In genomic region chr1:102628061-102628460, GRCm38 (mm10) we compare ENCODE assay signal across 8 mouse cellular contexts.
DNase-seq lines count a peak whose midpoint lies in the region; ATAC-seq and TF ChIP-seq lines count a peak whose summit lies in the region.

No protein-coding gene starts in this region.

- no peak overlapping the region for H3K9ac ChIP-seq in forebrain, embryonic 11.5 days (ENCODE audit: low read length)
- H3K9ac ChIP-seq in heart, embryonic 14.5 days (ENCODE audit: low read length), result no peak overlapping the region
- H3K9ac ChIP-seq in kidney, postnatal 0 days (ENCODE audit: low read depth, low read length), result no peak overlapping the region

- 76% methylated on average over 7 of the region's 7 CpGs for WGBS in forebrain, embryonic 11.5 days
- 75% methylated on average over 7 of the region's 7 CpGs for WGBS in heart, embryonic 14.5 days
- WGBS in kidney, postnatal 0 days, result 71% methylated on average over 7 of the region's 7 CpGs

- no peak overlapping the region for H3K4me3 ChIP-seq in forebrain, embryonic 11.5 days (ENCODE audit: low read depth, low read length)
- no peak overlapping the region for H3K4me3 ChIP-seq in heart, embryonic 14.5 days (ENCODE audit: control insufficient read depth in 1 of 2, insufficient read depth in 1 of 2, low read depth in 1 of 2, low read length in 2 of 2)
- no peak overlapping the region for H3K4me3 ChIP-seq in kidney, postnatal 0 days (replicated peaks; ENCODE audit: low read depth, low read length)

- ATAC-seq in forebrain, embryonic 11.5 days (replicated peaks; ENCODE audit: low FRiP score), result peak; percentile 100
- ATAC-seq in heart, embryonic 14.5 days (ENCODE audit: insufficient number of reproducible peaks, insufficient read depth, low FRiP score, low read depth), result peak; percentile 100
- ATAC-seq in kidney, postnatal 0 days (replicated peaks; ENCODE audit: low FRiP score, low read depth), result peak; percentile 100
- ATAC-seq in monocyte, adult 5-6 weeks (replicated peaks; ENCODE audit: insufficient number of reproducible peaks, low FRiP score, low TSS enrichment, poor library complexity, severe bottlenecking), result peak; percentile 97

- H3K4me2 ChIP-seq in forebrain, embryonic 11.5 days (ENCODE audit: low read depth, low read length, severe bottlenecking), result no peak overlapping the region
- H3K4me2 ChIP-seq in heart, embryonic 14.5 days (ENCODE audit: low read length), result no peak overlapping the region
- H3K4me2 ChIP-seq in kidney, postnatal 0 days (ENCODE audit: low read length), result no peak overlapping the region

- TF ChIP-seq CTCF in kidney, postnatal 0 days (IDR thresholded peaks at IDR 0.05; ENCODE audit: low read depth), result no peak

- no peaks in the 10 kb centered on the region for H3K4me1 ChIP-seq in forebrain, embryonic 11.5 days (replicated peaks; ENCODE audit: control insufficient read depth, insufficient read depth, low read length)
- no peaks in the 10 kb centered on the region for H3K4me1 ChIP-seq in heart, embryonic 14.5 days (ENCODE audit: control insufficient read depth in 2 of 2, insufficient read depth in 2 of 2, low read length in 2 of 2)
- no peaks in the 10 kb centered on the region for H3K4me1 ChIP-seq in kidney, postnatal 0 days (replicated peaks; ENCODE audit: insufficient read depth, low read length)

- H3K9me3 ChIP-seq in forebrain, embryonic 11.5 days (ENCODE audit: control insufficient read depth, low read length), result no peaks in the 10 kb centered on the region
- H3K9me3 ChIP-seq in heart, embryonic 14.5 days (ENCODE audit: control insufficient read depth, low read length), result no peaks in the 10 kb centered on the region
- H3K9me3 ChIP-seq in kidney, postnatal 0 days (replicated peaks; ENCODE audit: low read length), result no peaks in the 10 kb centered on the region

- DNase-seq in B cell, adult 2 months, result peak; percentile 98 to 99
- DNase-seq in c-Kit-positive CD71-negative TER-119-negative erythroid progenitor cells, embryonic 14.5 days (ENCODE audit: low read depth), result peak; percentile 78
- peak; percentile 87 for DNase-seq in forebrain, embryonic 11.5 days (ENCODE audit: low spot score)
- peak; percentile 94 for DNase-seq in kidney, postnatal 0 days (ENCODE audit: low spot score)
- DNase-seq in liver, result peak; percentile 93
- DNase-seq in splenic B cell, adult 2 months (ENCODE audit: low read depth, low spot score), result peak; percentile 92

- H3K36me3 ChIP-seq in forebrain, embryonic 11.5 days (ENCODE audit: control insufficient read depth, insufficient read depth, low read length), result no peaks in the 10 kb centered on the region
- H3K36me3 ChIP-seq in heart, embryonic 14.5 days (ENCODE audit: control insufficient read depth, insufficient read depth, low read length), result no peaks in the 10 kb centered on the region
- no peaks in the 10 kb centered on the region for H3K36me3 ChIP-seq in kidney, postnatal 0 days (ENCODE audit: insufficient read depth, low read length)
- H3K36me3 ChIP-seq in splenic B cell, adult 2 months (ENCODE audit: control insufficient read depth, insufficient read depth, low read length, poor library complexity, severe bottlenecking), result no peaks in the 10 kb centered on the region

- no peak overlapping the region for H3K27ac ChIP-seq in forebrain, embryonic 11.5 days (ENCODE audit: low read depth, low read length)
- H3K27ac ChIP-seq in heart, embryonic 14.5 days (replicated peaks in 1 of 2; ENCODE audit: control insufficient read depth in 1 of 2, insufficient read depth in 1 of 2, low read depth in 2 of 2, low read length in 2 of 2), result no peak overlapping the region
- H3K27ac ChIP-seq in kidney, postnatal 0 days, result no peak overlapping the region

- H3K27me3 ChIP-seq in forebrain, embryonic 11.5 days (ENCODE audit: control insufficient read depth, insufficient read depth, low read length), result no peaks in the 10 kb centered on the region
- H3K27me3 ChIP-seq in heart, embryonic 14.5 days (ENCODE audit: control insufficient read depth, insufficient read depth, low read length), result no peaks in the 10 kb centered on the region
- no peaks in the 10 kb centered on the region for H3K27me3 ChIP-seq in kidney, postnatal 0 days (ENCODE audit: insufficient read depth, low read length)
- H3K27me3 ChIP-seq in splenic B cell, adult 2 months (ENCODE audit: control insufficient read depth, insufficient read depth, low read length, poor library complexity, severe bottlenecking), result no peaks in the 10 kb centered on the region
